Mouse (Mus musculus) cerebellum, adult 9-10 months (tissue): ENCODE results near the gene Slain2.

Experiments
- DNase-seq: peaks from one replicate; pipeline ENCODE4 v3.0.0; 2022

Gene Slain2

GRCm38 (mm10) chr5:72913648-72914557 is at the start of gene Slain2:
TSS of gene Slain2 (plus strand) at chr5:72914304.
- DNase-seq, result peak; percentile 97

GRCm38 (mm10) chr5:72864654-72865178 is 49.4 kb upstream of the Slain2 start:
- DNase-seq, result no peak

- DNase-seq, result no peak
Measured at GRCm38 (mm10) chr5:72866260-72866905, 47.7 kb upstream of the Slain2 start.

- DNase-seq, result no peak
Measured at GRCm38 (mm10) chr5:72867036-72867672, 47.0 kb upstream of the Slain2 start.

- DNase-seq, result peak; percentile 80
Measured at GRCm38 (mm10) chr5:72868091-72868875, 45.8 kb upstream of the Slain2 start, which contains the start of gene Tec. TSS of gene Tec (minus strand) at chr5:72868483.

GRCm38 (mm10) chr5:72869779-72870608 is 44.1 kb upstream of the Slain2 start:
- no peak for DNase-seq

- no peak for DNase-seq
Measured at GRCm38 (mm10) chr5:72871114-72871513, 43.0 kb upstream of the Slain2 start.

- no peak for DNase-seq
Measured at GRCm38 (mm10) chr5:72879736-72880135, 34.4 kb upstream of the Slain2 start.

- no peak for DNase-seq
Measured at GRCm38 (mm10) chr5:72881748-72882411, 32.2 kb upstream of the Slain2 start.

- no peak for DNase-seq
Measured at GRCm38 (mm10) chr5:72882412-72882765, 31.7 kb upstream of the Slain2 start.

GRCm38 (mm10) chr5:72883706-72884105 is 30.4 kb upstream of the Slain2 start:
- DNase-seq, result no peak

GRCm38 (mm10) chr5:72886458-72887222 is 27.5 kb upstream of the Slain2 start:
- DNase-seq, result no peak

- DNase-seq, result no peak
Measured at GRCm38 (mm10) chr5:72888260-72888659, 25.8 kb upstream of the Slain2 start.

GRCm38 (mm10) chr5:72891534-72891933 is 22.6 kb upstream of the Slain2 start:
- peak; percentile 52 for DNase-seq

GRCm38 (mm10) chr5:72893987-72894386 is 20.1 kb upstream of the Slain2 start:
- DNase-seq, result no peak

GRCm38 (mm10) chr5:72895261-72895660 is 18.8 kb upstream of the Slain2 start:
- DNase-seq, result no peak

- no peak for DNase-seq
Measured at GRCm38 (mm10) chr5:72896478-72897279, 17.4 kb upstream of the Slain2 start.

GRCm38 (mm10) chr5:72897998-72898397 is 16.1 kb upstream of the Slain2 start:
- no peak for DNase-seq

GRCm38 (mm10) chr5:72899255-72899654 is 14.8 kb upstream of the Slain2 start:
- no peak for DNase-seq
